Mouse (Mus musculus) heart, embryonic 13.5 days (tissue): Measurements from ENCODE around the gene Camk2d. TPM values are rescaled to one million over a fixed set of nuclear protein-coding genes. Genes with fewer than 3 reads are reported as not detected.

Experiments
- ATAC-seq: fragments of 200-750 bp; cut with Nextera tagmentation; 2 replicates; pipeline ENCODE4 v1.8.0; 2017; ENCODE audit warnings: moderate TSS enrichment; ENCODE audit not compliant: insufficient number of reproducible peaks, low FRiP score, low TSS enrichment; ENCODE audit errors: extremely low read depth
- H3K27ac ChIP-seq: fragments of 300-500 bp; sonication (generic); replicated peaks from 2 replicates; pipeline ENCODE4 v1.5.1; 2015; ENCODE audit warnings: moderate library complexity, mild to moderate bottlenecking, inconsistent platforms
- H3K27me3 ChIP-seq: fragments of 300-500 bp; sonication (generic); replicated peaks from 2 replicates; pipeline ENCODE4 v1.6.1; 2015; ENCODE audit warnings: mild to moderate bottlenecking, inconsistent platforms
- H3K36me3 ChIP-seq: fragments of 300-500 bp; sonication (generic); 2 replicates; pipeline ENCODE4 v1.6.1; 2015; ENCODE audit warnings: mild to moderate bottlenecking, inconsistent platforms
- H3K4me1 ChIP-seq: fragments of 300-500 bp; sonication (generic); 2 replicates; pipeline ENCODE4 v1.6.1; 2015; ENCODE audit warnings: inconsistent platforms
- H3K4me2 ChIP-seq: fragments of 300-500 bp; sonication (generic); 2 replicates; pipeline ENCODE4 v1.6.1; 2015; ENCODE audit warnings: inconsistent platforms, mild to moderate bottlenecking, moderate library complexity
- H3K4me3 ChIP-seq: fragments of 300-500 bp; sonication (generic); 2 replicates; pipeline ENCODE4 v1.5.1; 2015; ENCODE audit warnings: moderate library complexity, mild to moderate bottlenecking, inconsistent platforms
- H3K9ac ChIP-seq: fragments of 300-500 bp; sonication (generic); 2 replicates; pipeline ENCODE4 v1.6.1; 2015; ENCODE audit warnings: inconsistent platforms, mild to moderate bottlenecking, moderate library complexity
- H3K9me3 ChIP-seq: fragments of 300-500 bp; sonication (generic); 2 replicates; pipeline ENCODE4 v1.6.1; 2016; ENCODE audit warnings: inconsistent platforms
- WGBS: fragments of 180-500 bp; shearing (Covaris S2); methylation state at CpG from one replicate; pipeline ENCODE4 v1.1.7; 2015; ENCODE audit warnings: mixed read lengths; 5-methylcytosine and 5-hydroxymethylcytosine counted together
- polyA plus RNA-seq: library from polyadenylated mRNA; unstranded; fragments of >200 nt; fragmentation: Nextera tagmentation; extraction: Ambion mirVana; gene quantifications from 2 replicates; pipeline ENCODE4 v1.2.1, GENCODE M21; 2015

Camk2d gene
- polyA plus RNA-seq, 1 experiment from 2014 or later: 87.4 TPM

DNA sequence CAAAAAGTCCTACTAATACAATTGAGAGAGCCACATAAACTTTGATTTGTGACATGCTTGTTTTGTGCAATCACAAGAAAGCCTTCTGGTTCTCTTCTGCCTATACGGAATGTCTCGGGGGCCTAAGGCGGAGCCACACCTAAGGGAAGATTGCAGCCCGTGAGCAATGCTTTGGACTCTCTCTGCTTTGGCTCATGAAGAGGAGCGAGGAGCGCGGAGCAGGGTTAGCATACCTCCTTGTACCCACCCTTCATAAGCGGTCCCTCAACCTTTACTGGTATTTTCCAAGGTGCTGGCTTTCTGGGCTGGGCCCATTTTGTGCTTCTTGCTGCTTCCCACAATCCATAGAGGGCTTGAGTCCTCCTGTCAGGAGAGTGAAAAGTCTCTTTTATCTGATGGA lies 96.7 kb downstream of the Camk2d start:
- Histone ChIP-seq H3K4me1 (peaks cover 57% of the 10 kb centered on the region), H3K4me3 (peak overlapping the region; percentile 33; the same call in 1 of the 2 replicates), H3K9ac (peak overlapping the region; percentile 50), H3K9me3 (no peaks in the 10 kb centered on the region), H3K27me3 (no peaks in the 10 kb centered on the region), H3K4me2 (peak overlapping the region; percentile 62), H3K27ac (peak overlapping the region; percentile 83), H3K36me3 (no peaks in the 10 kb centered on the region)
- 55% methylated on average over 8 of the region's 8 CpGs for WGBS
- ATAC-seq: no peak

DNA sequence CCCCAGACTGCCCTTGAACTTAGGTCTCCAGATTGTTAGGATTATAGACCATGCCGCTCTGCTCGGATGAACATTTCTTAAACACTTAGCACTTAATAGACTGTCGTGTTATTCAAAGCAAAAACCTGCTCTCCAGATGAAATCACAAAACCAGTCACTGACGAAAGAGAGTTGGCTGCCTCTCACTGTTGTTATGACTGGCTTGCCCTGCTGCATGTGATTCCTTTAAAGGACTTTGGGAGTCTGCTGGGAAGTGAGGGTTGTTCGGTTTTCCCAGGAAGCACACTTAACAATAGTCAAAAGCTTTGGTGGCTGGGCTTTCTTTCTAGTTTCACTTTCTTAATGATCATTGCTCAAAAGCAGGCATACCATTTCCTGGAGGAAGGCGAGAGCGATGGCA lies 97.2 kb downstream of the Camk2d start:
- Histone ChIP-seq H3K9ac (peak overlapping the region; percentile 50), H3K4me3 (peak overlapping the region; percentile 33), H3K4me2 (peak overlapping the region; percentile 62), H3K36me3 (no peaks in the 10 kb centered on the region), H3K9me3 (no peaks in the 10 kb centered on the region), H3K27me3 (no peaks in the 10 kb centered on the region), H3K27ac (peak overlapping the region; percentile 83), H3K4me1 (peaks cover 62% of the 10 kb centered on the region)
- 30% methylated on average over 7 of the region's 7 CpGs for WGBS
- no peak for ATAC-seq

- Histone ChIP-seq H3K4me3 (no peak overlapping the region), H3K27me3 (no peaks in the 10 kb centered on the region), H3K4me1 (peaks cover 82% of the 10 kb centered on the region), H3K36me3 (no peaks in the 10 kb centered on the region), H3K9me3 (no peaks in the 10 kb centered on the region), H3K27ac (peak overlapping the region; percentile 78), H3K4me2 (peak overlapping the region; percentile 51), H3K9ac (peak overlapping the region; percentile 65)
- ATAC-seq: peak; percentile 41; the same call in 1 of the 2 replicates
- 38% methylated on average over 12 of the region's 12 CpGs for WGBS
These were observed 99.6 kb downstream of the Camk2d start for GRCm38 (mm10) chr3:126695456-126696293.

GRCm38 (mm10) chr3:126696620-126697019 lies 100.5 kb downstream of the Camk2d start:
- H3K4me1 ChIP-seq: peaks cover 86% of the 10 kb centered on the region
- H3K36me3 ChIP-seq: no peaks in the 10 kb centered on the region
- no peak overlapping the region for H3K4me2 ChIP-seq
- no peak for ATAC-seq
- no peaks in the 10 kb centered on the region for H3K9me3 ChIP-seq
- WGBS: 77% methylated on average over 6 of the region's 6 CpGs
- no peaks in the 10 kb centered on the region for H3K27me3 ChIP-seq
- no peak overlapping the region for H3K4me3 ChIP-seq
- H3K9ac ChIP-seq: no peak overlapping the region
- H3K27ac ChIP-seq: no peak overlapping the region

GRCm38 (mm10) chr3:126699740-126700139 lies 103.6 kb downstream of the Camk2d start:
- no peak for ATAC-seq
- Histone ChIP-seq H3K36me3 (no peaks in the 10 kb centered on the region), H3K9ac (peak overlapping the region; percentile 25; the same call in 1 of the 2 replicates), H3K4me3 (no peak overlapping the region), H3K27ac (peak overlapping the region; percentile 50), H3K9me3 (no peaks in the 10 kb centered on the region), H3K27me3 (no peaks in the 10 kb centered on the region), H3K4me2 (no peak overlapping the region), H3K4me1 (peaks cover 73% of the 10 kb centered on the region)
- 54% methylated on average over 3 of the region's 3 CpGs for WGBS

GRCm38 (mm10) chr3:126701067-126701466 lies 105.0 kb downstream of the Camk2d start:
- no peak overlapping the region for H3K9ac ChIP-seq
- 68% methylated on average over 6 of the region's 6 CpGs for WGBS
- no peak overlapping the region for H3K4me3 ChIP-seq
- H3K9me3 ChIP-seq: no peaks in the 10 kb centered on the region
- H3K27me3 ChIP-seq: no peaks in the 10 kb centered on the region
- peak overlapping the region; percentile 53; the same call in 1 of the 2 replicates for H3K27ac ChIP-seq
- no peak overlapping the region for H3K4me2 ChIP-seq
- ATAC-seq: no peak
- H3K36me3 ChIP-seq: no peaks in the 10 kb centered on the region
- H3K4me1 ChIP-seq: peaks cover 66% of the 10 kb centered on the region

- H3K9ac ChIP-seq: no peak overlapping the region
- 66% methylated on average over 6 of the region's 6 CpGs for WGBS
- H3K4me2 ChIP-seq: no peak overlapping the region
- no peaks in the 10 kb centered on the region for H3K9me3 ChIP-seq
- peak overlapping the region; percentile 53; the same call in 1 of the 2 replicates for H3K27ac ChIP-seq
- no peak for ATAC-seq
- peaks cover 66% of the 10 kb centered on the region for H3K4me1 ChIP-seq
- no peaks in the 10 kb centered on the region for H3K27me3 ChIP-seq
- peaks cover 4% of the 10 kb centered on the region for H3K36me3 ChIP-seq
- no peak overlapping the region for H3K4me3 ChIP-seq
These were observed 105.5 kb downstream of the Camk2d start for GRCm38 (mm10) chr3:126701586-126701985.

- H3K4me3 ChIP-seq: no peak overlapping the region
- no peak for ATAC-seq
- peaks cover 35% of the 10 kb centered on the region for H3K4me1 ChIP-seq
- no peaks in the 10 kb centered on the region for H3K9me3 ChIP-seq
- 0 out of 2 replicates have a peak overlapping the region, but pooled peaks have one; percentile 15 for H3K27ac ChIP-seq
- no peak overlapping the region for H3K9ac ChIP-seq
- WGBS: 68% methylated on average over 1 of the region's 1 CpGs
- no peak overlapping the region for H3K4me2 ChIP-seq
- H3K36me3 ChIP-seq: peaks cover 8% of the 10 kb centered on the region
- no peaks in the 10 kb centered on the region for H3K27me3 ChIP-seq
These were observed 109.4 kb downstream of the Camk2d start for GRCm38 (mm10) chr3:126705490-126705889.

- H3K9me3 ChIP-seq: no peaks in the 10 kb centered on the region
- H3K9ac ChIP-seq: no peak overlapping the region
- no peaks in the 10 kb centered on the region for H3K27me3 ChIP-seq
- 0 out of 2 replicates have a peak, but pooled peaks cover 9% of the 10 kb centered on the region for H3K36me3 ChIP-seq
- peaks cover 17% of the 10 kb centered on the region for H3K4me1 ChIP-seq
- H3K4me2 ChIP-seq: no peak overlapping the region
- ATAC-seq: no peak
- no peak overlapping the region for H3K4me3 ChIP-seq
- 72% methylated on average over 1 of the region's 1 CpGs for WGBS
- no peak overlapping the region for H3K27ac ChIP-seq
These were observed 118.2 kb downstream of the Camk2d start for GRCm38 (mm10) chr3:126714281-126714680.

DNA sequence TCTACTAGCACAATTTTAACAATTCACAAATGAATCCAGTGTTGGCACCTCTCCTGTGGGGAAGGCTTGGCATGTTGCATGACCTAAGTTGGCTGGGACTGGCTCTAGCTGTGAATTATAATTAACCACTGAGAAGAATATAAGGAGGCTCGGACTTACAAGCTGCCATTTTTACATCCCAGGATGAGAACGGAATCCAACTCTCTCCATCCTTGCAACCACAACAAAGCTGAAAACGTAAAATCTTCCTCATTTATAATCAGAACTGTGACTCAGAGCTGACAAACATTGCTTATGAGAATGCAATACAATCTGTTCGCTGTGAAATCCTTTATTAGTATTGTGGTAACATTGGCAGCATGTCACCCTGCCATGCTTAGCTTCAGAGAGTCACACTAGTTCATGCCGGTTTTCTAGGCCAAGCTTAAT lies 126.9 kb downstream of the Camk2d start:
- H3K27ac ChIP-seq: peak overlapping the region; percentile 91
- H3K4me2 ChIP-seq: 0 out of 2 replicates have a peak overlapping the region, but pooled peaks have one; percentile 22
- peak overlapping the region; percentile 25; the same call in 1 of the 2 replicates for H3K9ac ChIP-seq
- peaks cover 39% of the 10 kb centered on the region for H3K4me1 ChIP-seq
- ATAC-seq: no peak
- H3K9me3 ChIP-seq: no peaks in the 10 kb centered on the region
- no peak overlapping the region for H3K4me3 ChIP-seq
- no peaks in the 10 kb centered on the region for H3K27me3 ChIP-seq
- 68% methylated on average over 5 of the region's 5 CpGs for WGBS
- H3K36me3 ChIP-seq: no peaks in the 10 kb centered on the region

DNA sequence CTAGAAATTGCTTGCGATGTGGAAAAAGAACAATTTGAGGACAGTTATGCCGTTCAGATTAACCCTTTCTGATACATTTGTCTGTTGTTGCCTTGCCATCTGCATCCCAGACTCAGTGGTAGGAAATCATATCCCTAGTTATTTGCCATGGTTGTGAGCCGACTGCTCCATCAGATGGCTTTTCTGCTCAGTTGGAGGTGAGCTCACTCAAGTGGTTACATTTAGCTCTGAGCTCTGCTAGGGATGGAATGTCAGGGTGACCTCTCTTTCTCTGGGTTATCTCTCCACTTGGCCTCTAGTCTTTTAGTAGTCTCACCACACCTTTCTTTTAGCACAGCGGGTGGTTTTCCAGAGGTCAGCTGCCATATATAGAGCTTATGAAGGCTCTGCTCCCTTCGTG lies 127.4 kb downstream of the Camk2d start:
- no peaks in the 10 kb centered on the region for H3K9me3 ChIP-seq
- H3K27ac ChIP-seq: peak overlapping the region; percentile 91
- 40% methylated on average over 5 of the region's 5 CpGs for WGBS
- H3K4me3 ChIP-seq: no peak overlapping the region
- H3K36me3 ChIP-seq: no peaks in the 10 kb centered on the region
- peak overlapping the region; percentile 22 for H3K4me2 ChIP-seq
- peaks cover 42% of the 10 kb centered on the region for H3K4me1 ChIP-seq
- peak; percentile 46; the same call in 1 of the 2 replicates for ATAC-seq
- no peaks in the 10 kb centered on the region for H3K27me3 ChIP-seq
- H3K9ac ChIP-seq: peak overlapping the region; percentile 37; the same call in 1 of the 2 replicates
